In the genomic region with DNA sequence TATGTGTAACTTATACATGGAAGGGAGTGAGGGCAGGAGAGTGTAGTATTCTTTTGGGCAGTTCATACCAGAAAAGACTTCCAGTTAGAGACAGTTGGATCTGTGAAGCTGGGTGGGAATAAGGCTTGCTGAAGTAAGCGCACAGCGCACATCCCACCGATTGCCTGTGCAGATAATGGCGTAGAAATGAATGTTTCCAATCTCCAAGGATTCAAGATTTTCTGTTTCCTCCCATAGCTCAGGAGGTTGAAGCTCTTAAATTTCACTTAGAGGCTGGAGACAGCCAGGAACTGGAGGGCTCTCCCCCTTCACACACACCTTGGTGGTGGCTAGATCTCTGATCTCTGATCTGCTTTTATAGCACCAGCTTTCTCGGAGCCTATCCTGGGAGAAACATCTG, we compare ENCODE assay signal across 21 mouse cellular contexts. TPM values are rescaled to one million over a fixed set of nuclear protein-coding genes. Genes with fewer than 3 reads are reported as not detected.
"Had no signal": no experiment of that assay in that cellular context is flagged by ENCODE, and none has a peak within 500 bp of the region (broad histone marks: within the 10 kb centered on the region; RNA-seq: fewer than 3 reads in every experiment).

No protein-coding gene starts in this region.

- H3K36me3 ChIP-seq: liver, embryonic 15.5 days; lung, embryonic 15.5 days; midbrain, embryonic 12.5 days; neural tube, embryonic 12.5 days had no signal

- H3K4me3 ChIP-seq: liver, embryonic 15.5 days; lung, embryonic 15.5 days; megakaryocyte, embryonic 14.5 days; midbrain, embryonic 12.5 days; neural tube, embryonic 12.5 days had no signal

- H3K4me2 ChIP-seq: liver, embryonic 15.5 days; lung, embryonic 15.5 days; midbrain, embryonic 12.5 days; neural tube, embryonic 12.5 days had no signal

- H3K9me3 ChIP-seq: liver, embryonic 15.5 days; lung, embryonic 15.5 days; megakaryocyte, embryonic 14.5 days; midbrain, embryonic 12.5 days; neural tube, embryonic 12.5 days had no signal

- DNase-seq: liver, postnatal 0 days; lung, adult 2 months; lung, postnatal 14 days; lung, postnatal 36 days; midbrain, embryonic 14.5 days; retina, postnatal 1 day; right cerebral cortex, adult 18-20 months; right cerebral cortex, postnatal 25 days; right cerebral cortex, postnatal 4 days; spleen, adult 18-20 months; thymus, adult 18-20 months; thymus, postnatal 14 days; thymus, postnatal 36 days had no signal

- H3K9ac ChIP-seq: liver, embryonic 15.5 days; liver, postnatal 0 days; lung, embryonic 15.5 days; midbrain, embryonic 12.5 days; neural tube, embryonic 12.5 days had no signal

- H3K27ac ChIP-seq: liver, embryonic 15.5 days; lung, embryonic 15.5 days; macrophage; midbrain, embryonic 12.5 days; neural tube, embryonic 12.5 days had no signal

- ATAC-seq: liver, postnatal 0 days; lung, postnatal 0 days had no signal

RNA-seq across cellular contexts. Expression of a gene that starts 3.1 kb away (rescaled TPM):
- polyA plus RNA-seq: liver, embryonic 15.5 days; liver, postnatal 0 days; lung, postnatal 0 days; macrophage; midbrain, embryonic 14.5 days; small intestine, adult 2 months had no signal
